Mouse (Mus musculus) kidney, postnatal 0 days (tissue): ENCODE data around the gene Cycs. TPM values are rescaled to one million over a fixed set of nuclear protein-coding genes. Genes with fewer than 3 reads are reported as not detected.

ENCODE experiments used
- ATAC-seq: fragments of 200-750 bp; cut with Nextera tagmentation; replicated peaks from 2 replicates; pipeline ENCODE4 v1.8.0; 2017; ENCODE audit warnings: low read depth, moderate number of reproducible peaks, moderate TSS enrichment, moderate library complexity; ENCODE audit not compliant: low FRiP score
- DNase-seq: peaks from one replicate; pipeline ENCODE4 v3.0.0-alpha.2; 2016; ENCODE audit warnings: low spot score
- H3K27ac ChIP-seq: fragments of 300-500 bp; sonication (generic); 2 replicates; pipeline ENCODE4 v1.5.1; 2014; ENCODE audit warnings: mild to moderate bottlenecking
- H3K27me3 ChIP-seq: fragments of 300-500 bp; sonication (generic); 2 replicates; pipeline ENCODE4 v1.6.1; 2014; ENCODE audit warnings: low read length, mixed read lengths; ENCODE audit not compliant: insufficient read depth
- H3K36me3 ChIP-seq: fragments of 300-500 bp; sonication (generic); 2 replicates; pipeline ENCODE4 v1.6.1; 2014; ENCODE audit warnings: low read length, mixed read lengths; ENCODE audit not compliant: insufficient read depth
- H3K4me1 ChIP-seq: fragments of 300-500 bp; sonication (generic); replicated peaks from 2 replicates; pipeline ENCODE4 v1.6.1; 2014; ENCODE audit warnings: antibody characterized with exemption, low read length, mixed read lengths; ENCODE audit not compliant: insufficient read depth
- H3K4me2 ChIP-seq: fragments of 300-500 bp; sonication (generic); 2 replicates; pipeline ENCODE4 v1.6.1; 2014; ENCODE audit warnings: mild to moderate bottlenecking, low read length, moderate library complexity, mixed read lengths
- H3K4me3 ChIP-seq: fragments of 300-500 bp; sonication (generic); replicated peaks from 2 replicates; pipeline ENCODE4 v1.5.1; 2014; ENCODE audit warnings: low read depth, low read length
- H3K9ac ChIP-seq: fragments of 300-500 bp; sonication (generic); 2 replicates; pipeline ENCODE4 v1.6.1; 2014; ENCODE audit warnings: low read depth, low read length
- H3K9me3 ChIP-seq: fragments of 300-500 bp; sonication (generic); replicated peaks from 2 replicates; pipeline ENCODE4 v1.6.1; 2016; ENCODE audit warnings: low read length, inconsistent platforms, mixed read lengths
- CTCF ChIP-seq: IDR thresholded peaks from 2 replicates; pipeline ENCODE4 v1.5.1; 2016; ENCODE audit warnings: antibody characterized with exemption, low read depth, mild to moderate bottlenecking, moderate library complexity
- WGBS: fragments of 180-500 bp; shearing (Covaris S2); extraction: QIAGEN DNeasy Blood & Tissue Kit; methylation state at CpG from one replicate; pipeline ENCODE4 v1.1.7; 2014; 5-methylcytosine and 5-hydroxymethylcytosine counted together
- polyA plus RNA-seq: library from polyadenylated mRNA; unstranded; fragments of >200 nt; fragmentation: Nextera tagmentation; extraction: Ambion mirVana; gene quantifications from 2 replicates; pipeline ENCODE4 v1.2.1, GENCODE M21; 2015

Gene Cycs
- polyA plus RNA-seq, 1 experiment from 2014 or later, result 134 TPM

GRCm38 (mm10) chr6:50590234-50590633 lies 23.9 kb upstream of the Cycs start:
- H3K36me3 ChIP-seq, result no peaks in the 10 kb centered on the region
- H3K27ac ChIP-seq, result no peak overlapping the region
- H3K9ac ChIP-seq, result no peak overlapping the region
- DNase-seq (no peak), ATAC-seq (no peak)
- no peaks in the 10 kb centered on the region for H3K9me3 ChIP-seq
- H3K4me3 ChIP-seq, result no peak overlapping the region
- 84% methylated on average over 3 of the region's 3 CpGs for WGBS
- H3K4me2 ChIP-seq, result no peak overlapping the region
- no peaks in the 10 kb centered on the region; the same call in 1 of the 2 replicates for H3K4me1 ChIP-seq
- TF ChIP-seq CTCF, result no peak
- no peaks in the 10 kb centered on the region for H3K27me3 ChIP-seq

GRCm38 (mm10) chr6:50588251-50588650 lies 21.9 kb upstream of the Cycs start:
- TF ChIP-seq CTCF, result peak; percentile 94
- WGBS, result 96% methylated on average over 1 of the region's 1 CpGs

DNA sequence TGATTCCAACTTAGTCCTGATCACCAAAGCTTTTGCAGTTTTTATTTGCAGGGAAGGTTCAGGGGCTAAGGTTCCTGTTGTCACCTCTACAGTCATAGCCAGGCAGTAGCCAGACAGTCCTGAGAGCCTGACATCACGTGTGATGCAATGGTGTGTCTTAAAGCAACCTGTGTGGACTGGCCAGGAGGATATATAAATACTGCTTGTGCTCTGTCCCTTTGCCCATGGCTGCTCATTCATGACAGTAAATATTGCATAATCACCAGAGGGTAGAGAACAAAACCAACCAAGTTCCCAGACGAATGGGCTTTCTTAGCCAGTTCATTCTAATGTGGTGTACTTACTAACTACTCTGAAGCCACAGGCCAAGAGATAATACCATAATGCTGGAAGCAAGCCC lies 21.1 kb upstream of the Cycs start:
- Histone ChIP-seq H3K9ac (no peak overlapping the region), H3K27me3 (no peaks in the 10 kb centered on the region), H3K9me3 (no peaks in the 10 kb centered on the region), H3K4me1 (no peaks in the 10 kb centered on the region; the same call in 1 of the 2 replicates), H3K4me3 (no peak overlapping the region), H3K27ac (no peak overlapping the region), H3K4me2 (no peak overlapping the region), H3K36me3 (no peaks in the 10 kb centered on the region)
- no peak for DNase-seq
- 51% methylated on average over 2 of the region's 2 CpGs for WGBS
- no peak; the same call in 1 of the 2 replicates for ATAC-seq
- no peak for TF ChIP-seq CTCF

More at GRCm38 (mm10) chr6:50588251-50588650, 21.9 kb upstream of the Cycs start:
- Histone ChIP-seq H3K9me3 (no peaks in the 10 kb centered on the region), H3K36me3 (no peaks in the 10 kb centered on the region), H3K27ac (no peak overlapping the region), H3K4me1 (no peaks in the 10 kb centered on the region; the same call in 1 of the 2 replicates), H3K4me2 (no peak overlapping the region), H3K27me3 (no peaks in the 10 kb centered on the region), H3K4me3 (no peak overlapping the region), H3K9ac (no peak overlapping the region)
- no peak for ATAC-seq
- peak; percentile 88 for DNase-seq

DNA sequence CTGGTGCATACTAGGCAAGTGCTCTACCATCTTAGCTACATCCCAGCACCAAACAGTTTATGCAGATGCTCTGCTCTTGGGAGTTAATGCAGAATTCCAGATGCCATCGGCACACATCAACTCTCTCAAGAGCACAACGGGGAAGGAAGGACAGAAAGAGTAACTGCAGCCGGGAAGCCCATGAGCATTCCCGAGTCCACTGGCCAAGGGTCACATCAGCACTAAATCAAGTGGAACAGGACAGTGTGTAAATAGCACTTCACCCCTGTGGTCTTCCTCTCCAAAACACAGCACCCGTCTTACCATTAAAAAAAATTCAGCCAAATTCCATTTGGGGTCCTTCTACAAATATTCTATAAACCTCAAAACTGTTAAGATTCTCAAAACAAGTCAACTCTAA lies 20.0 kb upstream of the Cycs start:
- Histone ChIP-seq H3K27me3 (no peaks in the 10 kb centered on the region), H3K9ac (no peak overlapping the region), H3K4me1 (no peaks in the 10 kb centered on the region; the same call in 1 of the 2 replicates), H3K4me3 (no peak overlapping the region), H3K36me3 (no peaks in the 10 kb centered on the region), H3K4me2 (no peak overlapping the region), H3K27ac (no peak overlapping the region), H3K9me3 (no peaks in the 10 kb centered on the region)
- TF ChIP-seq CTCF, result no peak
- no peak for ATAC-seq
- DNase-seq, result no peak
- 21% methylated on average over 5 of the region's 5 CpGs for WGBS

GRCm38 (mm10) chr6:50585733-50586132 lies 19.4 kb upstream of the Cycs start:
- H3K4me1 ChIP-seq, result no peaks in the 10 kb centered on the region; the same call in 1 of the 2 replicates
- H3K36me3 ChIP-seq, result no peaks in the 10 kb centered on the region
- no peaks in the 10 kb centered on the region for H3K27me3 ChIP-seq
- TF ChIP-seq CTCF, result no peak
- H3K4me3 ChIP-seq, result no peak overlapping the region
- no peak overlapping the region for H3K4me2 ChIP-seq
- no peak overlapping the region for H3K27ac ChIP-seq
- DNase-seq (no peak), ATAC-seq (no peak)
- H3K9me3 ChIP-seq, result no peaks in the 10 kb centered on the region
- no peak overlapping the region for H3K9ac ChIP-seq
- WGBS, result 50% methylated on average over 7 of the region's 7 CpGs

DNA sequence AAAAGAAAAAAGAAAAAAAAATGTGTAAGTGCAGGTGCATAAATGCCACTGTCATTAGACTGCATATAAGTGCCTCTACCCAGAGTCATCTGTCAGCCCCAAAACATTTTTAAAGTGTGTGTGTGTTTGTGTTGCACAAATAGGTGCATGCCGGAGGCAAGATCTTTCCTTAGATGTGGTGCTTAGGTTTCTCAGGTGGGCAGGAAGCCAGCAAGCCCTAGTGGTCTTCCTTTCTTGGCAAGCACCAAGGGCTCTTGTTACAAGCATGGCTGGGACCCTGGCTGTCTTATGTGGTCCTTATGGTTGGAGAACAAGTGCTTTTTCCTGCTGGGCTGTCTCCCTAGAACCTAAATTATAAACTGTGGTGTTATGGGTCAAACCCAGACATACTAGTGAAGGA lies 5.3 kb upstream of the Cycs start:
- ATAC-seq (no peak), DNase-seq (no peak)
- WGBS, result 47% methylated on average over 1 of the region's 1 CpGs
- Histone ChIP-seq H3K27me3 (no peaks in the 10 kb centered on the region), H3K9ac (no peak overlapping the region), H3K4me2 (no peak overlapping the region), H3K27ac (no peak overlapping the region), H3K9me3 (no peaks in the 10 kb centered on the region), H3K36me3 (no peaks in the 10 kb centered on the region), H3K4me1 (peaks cover 3% of the 10 kb centered on the region; the same call in 1 of the 2 replicates), H3K4me3 (no peak overlapping the region)
- no peak for TF ChIP-seq CTCF

- ATAC-seq, result no peak; the same call in 1 of the 2 replicates
- TF ChIP-seq CTCF, result no peak
- 8% methylated on average over 6 of the region's 6 CpGs for WGBS
Observed at GRCm38 (mm10) chr6:50566997-50567255, 588 bp upstream of the Cycs start.

More at GRCm38 (mm10) chr6:50566997-50567255, 588 bp upstream of the Cycs start:
- Histone ChIP-seq H3K27ac (peak overlapping the region; percentile 87), H3K9me3 (no peaks in the 10 kb centered on the region), H3K27me3 (no peaks in the 10 kb centered on the region), H3K4me1 (peaks cover 3% of the 10 kb centered on the region; the same call in 1 of the 2 replicates), H3K4me3 (peak overlapping the region; percentile 62), H3K36me3 (0 out of 2 replicates have a peak, but pooled peaks cover 5% of the 10 kb centered on the region), H3K9ac (peak overlapping the region; percentile 70), H3K4me2 (peak overlapping the region; percentile 61)
- DNase-seq, result no peak
